Mouse (Mus musculus) induced T-regulatory cell, adult 2 months (primary cell): Measurements from ENCODE around the gene Agfg2.

Source experiments
- DNase-seq: peaks from one replicate; pipeline ENCODE4 v3.0.0-alpha.2; 2012; ENCODE audit warnings: low read depth

Gene Agfg2

GRCm38 (mm10) chr5:137683388-137684293, 885 bp downstream of the Agfg2 start:
- DNase-seq = peak; percentile 63

- DNase-seq = no peak
These were observed 2.0 kb downstream of the Agfg2 start for GRCm38 (mm10) chr5:137682526-137682925.

GRCm38 (mm10) chr5:137679726-137680125, 4.8 kb downstream of the Agfg2 start:
- no peak for DNase-seq

GRCm38 (mm10) chr5:137678736-137679135, 5.8 kb downstream of the Agfg2 start:
- DNase-seq = no peak

GRCm38 (mm10) chr5:137677859-137678258, 6.7 kb downstream of the Agfg2 start:
- no peak for DNase-seq

GRCm38 (mm10) chr5:137674786-137675185, 9.7 kb downstream of the Agfg2 start:
- no peak for DNase-seq

- no peak for DNase-seq
These were observed 11.5 kb downstream of the Agfg2 start for GRCm38 (mm10) chr5:137673015-137673414.

- no peak for DNase-seq
These were observed 12.2 kb downstream of the Agfg2 start for GRCm38 (mm10) chr5:137672361-137672760.

GRCm38 (mm10) chr5:137671443-137672240, 12.9 kb downstream of the Agfg2 start:
- no peak for DNase-seq

GRCm38 (mm10) chr5:137670240-137670639, 14.3 kb downstream of the Agfg2 start:
- peak; percentile 49 for DNase-seq

- DNase-seq = no peak
These were observed 15.6 kb downstream of the Agfg2 start for GRCm38 (mm10) chr5:137668971-137669370.

GRCm38 (mm10) chr5:137663057-137663456, 21.5 kb downstream of the Agfg2 start:
- no peak for DNase-seq

- DNase-seq = no peak
These were observed 24.4 kb downstream of the Agfg2 start for GRCm38 (mm10) chr5:137660064-137660688.

GRCm38 (mm10) chr5:137656977-137657376, 27.5 kb downstream of the Agfg2 start:
- DNase-seq = peak; percentile 82

- DNase-seq = peak; percentile 73
These were observed 29.8 kb downstream of the Agfg2 start for GRCm38 (mm10) chr5:137654746-137655145.

GRCm38 (mm10) chr5:137653366-137653765, 31.2 kb downstream of the Agfg2 start:
- DNase-seq = no peak

GRCm38 (mm10) chr5:137652474-137652873, 32.1 kb downstream of the Agfg2 start:
- DNase-seq = peak; percentile 79

- DNase-seq = no peak
These were observed 34.6 kb downstream of the Agfg2 start for GRCm38 (mm10) chr5:137649669-137650571.

- DNase-seq = no peak
These were observed 35.3 kb downstream of the Agfg2 start for GRCm38 (mm10) chr5:137649251-137649650.

GRCm38 (mm10) chr5:137647827-137648601, 36.5 kb downstream of the Agfg2 start:
- peak; percentile 75 for DNase-seq
